Mouse (Mus musculus): ENCODE results near the gene Brd2. TPM values are rescaled to one million over a fixed set of nuclear protein-coding genes. Genes with fewer than 3 reads are reported as not detected.

Brd2 gene
- polyA plus RNA-seq (2012; rRNA removed), result 98.9 and 139 TPM in 2 replicates

DNA sequence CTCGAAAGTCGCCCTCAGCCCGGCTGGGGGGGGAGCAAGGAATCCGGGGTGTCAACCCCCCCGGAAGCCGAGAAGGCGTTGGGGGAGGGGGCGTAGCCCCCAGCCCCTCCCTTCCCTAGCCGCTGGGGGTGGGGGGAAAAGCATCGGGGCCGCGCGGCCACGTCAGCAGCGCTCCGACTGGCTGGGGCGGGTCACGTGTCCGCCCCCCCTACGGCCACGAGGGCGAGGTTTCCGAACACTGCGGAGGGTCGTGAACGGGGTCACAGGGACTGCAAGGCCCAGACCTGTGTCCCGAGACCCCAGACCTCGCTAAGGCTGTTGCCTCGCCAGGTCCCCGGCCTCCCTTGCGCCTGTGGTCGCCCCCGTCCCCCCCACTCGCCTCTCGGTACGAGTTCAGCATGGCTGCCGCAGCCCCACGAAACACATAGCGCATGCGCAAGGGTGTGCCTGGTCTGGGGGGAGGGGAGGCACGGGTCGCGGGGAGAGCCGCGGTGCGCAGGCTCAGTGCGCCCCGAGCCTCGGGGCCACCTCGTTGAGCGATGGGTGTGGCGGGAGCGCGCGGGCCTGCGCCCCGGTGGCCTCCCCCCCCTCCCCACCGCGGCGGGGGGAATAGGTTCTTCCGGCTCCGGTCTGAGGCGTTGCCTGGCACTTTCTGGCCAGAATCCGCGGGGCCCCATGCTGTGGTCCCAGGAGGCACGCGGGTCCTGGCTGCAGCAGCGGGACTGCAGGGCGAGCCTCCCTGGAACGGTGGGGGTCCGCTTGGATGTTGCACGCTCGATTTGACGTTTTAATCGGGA, at the start of gene Brd2:
Gene Brd2, minus strand, starts transcription at position 447 of the 797 bp plus-strand sequence.

DNA sequence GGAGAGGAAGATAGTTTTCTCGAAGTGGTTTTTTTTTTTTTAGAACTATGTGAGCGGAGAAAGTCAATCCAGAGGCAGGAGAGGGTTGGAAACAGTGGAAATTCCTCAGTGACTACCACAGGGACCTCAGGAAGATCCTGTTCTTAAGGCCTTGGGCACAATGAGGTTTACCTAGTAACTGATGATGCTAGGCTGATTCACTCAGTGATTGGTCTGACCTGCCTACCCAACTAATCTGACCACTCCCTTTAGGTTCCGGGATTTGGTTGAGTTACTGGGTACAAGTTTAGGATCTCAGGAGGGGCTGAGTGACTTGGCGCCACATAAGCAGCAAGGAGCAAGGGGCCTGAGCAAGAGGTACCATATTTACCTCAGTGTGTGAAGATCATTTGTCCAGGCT, 30.5 kb upstream of the Brd2 start, which contains the start of gene H2-DMb1:
Gene H2-DMb1, plus strand, starts transcription at position 150 of the 400 bp plus-strand sequence.

DNA sequence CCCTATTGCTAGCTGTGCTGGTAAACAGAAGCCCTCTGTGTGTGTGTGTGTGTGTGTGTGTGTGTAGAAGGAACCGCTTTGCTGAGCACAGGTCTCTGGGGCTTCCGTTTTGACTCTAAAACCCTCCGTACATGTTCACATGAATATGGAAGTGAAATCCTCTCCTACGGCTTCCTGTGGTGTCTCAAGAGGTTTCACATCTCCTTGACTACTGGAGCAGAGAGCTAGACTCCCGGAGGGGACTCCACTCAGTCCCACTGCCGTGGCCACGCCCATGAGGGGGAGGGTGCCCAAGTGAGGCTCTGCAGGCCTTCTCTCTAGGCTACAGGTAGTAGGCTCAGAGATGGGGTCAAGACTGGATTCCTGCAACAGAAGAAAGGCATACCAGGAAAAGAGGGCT, 20.6 kb upstream of the Brd2 start, which contains the start of gene H2-DMb2:
Gene H2-DMb2, plus strand, starts transcription at position 275 of the 400 bp plus-strand sequence.

DNA sequence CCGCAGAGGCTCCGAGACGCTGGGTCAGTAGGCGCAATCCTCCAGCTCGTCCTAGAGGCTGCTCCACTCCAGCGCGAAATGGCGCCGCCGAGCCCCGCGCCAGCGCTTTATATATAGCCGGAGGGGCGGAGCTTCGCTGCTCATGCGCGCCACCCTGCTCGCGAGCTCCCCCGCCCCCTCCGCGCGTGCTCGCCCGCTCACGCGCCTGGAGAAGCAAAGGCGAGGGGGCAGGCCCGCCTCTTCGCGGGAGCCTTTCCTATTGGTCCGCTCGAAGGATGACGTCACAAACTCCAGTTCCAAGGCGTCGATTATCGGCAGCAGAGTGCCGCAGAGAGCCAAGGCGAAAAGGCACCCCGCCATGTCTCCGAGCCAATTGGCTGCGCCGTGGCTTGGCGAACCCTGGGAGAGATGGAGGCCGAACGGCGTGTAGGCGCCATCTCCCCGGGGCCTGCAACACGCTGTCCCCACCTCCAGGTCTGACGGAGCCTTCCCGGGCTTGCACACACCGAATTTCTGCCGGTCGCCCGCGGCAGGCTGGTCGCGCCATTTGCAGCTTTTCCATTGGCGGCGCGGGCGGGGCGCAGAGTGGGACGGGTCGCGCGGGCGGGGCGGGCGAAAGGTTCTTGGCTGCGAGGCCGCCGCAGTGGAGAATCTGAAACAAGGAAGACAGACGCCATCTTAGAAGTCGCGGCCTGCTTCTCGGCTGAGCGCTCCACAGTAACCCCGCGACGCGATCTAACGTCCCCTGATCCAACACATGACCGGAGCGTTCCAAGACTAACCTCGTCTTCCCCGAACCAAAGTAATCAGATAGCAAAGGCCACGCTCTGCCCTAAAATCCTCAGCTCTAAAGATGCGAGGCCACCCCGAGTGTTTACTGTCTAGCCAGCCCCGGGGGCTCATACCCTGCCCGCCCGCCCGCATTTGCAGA, 2.9 kb downstream of the Brd2 start, which contains the start of gene H2-DMa:
Gene H2-DMa, plus strand, starts transcription at position 293 of the 931 bp plus-strand sequence.

DNA sequence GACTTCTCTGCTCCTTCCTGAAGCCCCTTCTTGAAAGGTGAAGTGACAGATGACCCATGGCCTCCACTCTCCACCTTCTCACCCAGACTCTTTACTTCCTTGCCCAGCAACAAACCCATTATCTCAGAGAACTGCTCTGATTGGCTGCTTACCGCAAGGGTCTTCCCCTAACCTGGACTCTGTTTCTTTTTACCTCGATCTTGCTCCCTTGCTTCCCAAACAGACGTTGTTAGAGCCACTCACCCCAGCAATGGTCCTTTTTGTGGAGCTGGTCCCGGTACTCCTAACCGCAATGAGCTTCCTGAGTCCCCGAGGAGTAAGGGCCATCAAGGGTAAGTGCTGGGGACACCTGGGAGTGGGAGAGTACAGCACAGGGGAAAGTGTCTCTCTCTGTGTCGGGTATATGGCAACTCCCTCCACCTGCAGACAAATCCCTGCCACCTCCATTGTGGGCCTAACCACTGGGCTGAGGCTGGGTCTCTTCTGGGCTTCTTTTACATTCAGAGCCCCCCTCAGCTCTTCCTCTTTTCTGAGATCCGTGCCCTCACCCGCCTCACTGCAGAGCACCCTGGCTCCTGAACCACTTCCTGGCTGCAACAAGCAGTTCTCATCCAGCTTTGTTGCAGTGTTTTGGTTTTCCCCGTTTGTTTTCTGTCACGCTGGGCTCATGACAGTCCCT, 30.1 kb downstream of the Brd2 start, which contains the start of gene H2-Oa:
Gene H2-Oa, plus strand, starts transcription at position 144 of the 679 bp plus-strand sequence.

Other genes starting within 250 kb of the Brd2 start
- not detected in 2 replicates for gene Gm7029, start 248.8 kb downstream of the Brd2 start, polyA plus RNA-seq (2012; rRNA removed)
- 12.1 and 15.3 TPM in 2 replicates for gene Kifc1, start 232.0 kb downstream of the Brd2 start, polyA plus RNA-seq (2012; rRNA removed)
- 0.43 TPM in 1 of 2 replicates, not detected in the other for gene Platr17, start 217.5 kb downstream of the Brd2 start, polyA plus RNA-seq (2012; rRNA removed)
- 53.9 and 59.5 TPM in 2 replicates for gene Daxx, start 213.2 kb downstream of the Brd2 start, polyA plus RNA-seq (2012; rRNA removed)
- 189 and 212 TPM in 2 replicates for gene Tapbp, start 206.7 kb downstream of the Brd2 start, polyA plus RNA-seq (2012; rRNA removed)
- 105 and 109 TPM in 2 replicates for gene Zbtb22, start 206.7 kb downstream of the Brd2 start, polyA plus RNA-seq (2012; rRNA removed)
- 212 and 227 TPM in 2 replicates for gene Rgl2, start 193.1 kb downstream of the Brd2 start, polyA plus RNA-seq (2012; rRNA removed)
- gene Pfdn6, start 182.3 kb downstream of the Brd2 start, polyA plus RNA-seq (2012; rRNA removed), result 18.3 and 18.5 TPM in 2 replicates
- 26.7 and 33.0 TPM in 2 replicates for gene Wdr46, start 182.0 kb downstream of the Brd2 start, polyA plus RNA-seq (2012; rRNA removed)
- 13.9 and 15.3 TPM in 2 replicates for gene B3galt4, start 171.1 kb downstream of the Brd2 start, polyA plus RNA-seq (2012; rRNA removed)
- 65.4 and 80.8 TPM in 2 replicates for gene Vps52, start 166.8 kb downstream of the Brd2 start, polyA plus RNA-seq (2012; rRNA removed)
- 733 and 1,224 TPM in 2 replicates for gene Rps18, start 166.6 kb downstream of the Brd2 start, polyA plus RNA-seq (2012; rRNA removed)
- gene H2-K1, start 122.3 kb downstream of the Brd2 start, polyA plus RNA-seq (2012; rRNA removed), result 968 and 1,399 TPM in 2 replicates
- gene Ring1, start 98.0 kb downstream of the Brd2 start, polyA plus RNA-seq (2012; rRNA removed), result 133 and 190 TPM in 2 replicates
- gene H2-Ke6, start 94.6 kb downstream of the Brd2 start, polyA plus RNA-seq (2012; rRNA removed), result 161 and 192 TPM in 2 replicates
- 301 and 303 TPM in 2 replicates for gene Slc39a7, start 91.0 kb downstream of the Brd2 start, polyA plus RNA-seq (2012; rRNA removed)
- gene Rxrb, start 90.8 kb downstream of the Brd2 start, polyA plus RNA-seq (2012; rRNA removed), result 85.3 and 124 TPM in 2 replicates
- gene Col11a2, start 83.2 kb downstream of the Brd2 start, polyA plus RNA-seq (2012; rRNA removed), result 1.5 and 2.2 TPM in 2 replicates
- gene H2-Oa, start 30.3 kb downstream of the Brd2 start, polyA plus RNA-seq (2012; rRNA removed), result 4.3 and 5.2 TPM in 2 replicates
- 27.4 and 34.5 TPM in 2 replicates for gene H2-DMa, start 3.1 kb downstream of the Brd2 start, polyA plus RNA-seq (2012; rRNA removed)
- gene H2-DMb2, start 20.7 kb upstream of the Brd2 start, polyA plus RNA-seq (2012; rRNA removed), result 4.9 and 5.2 TPM in 2 replicates
- 37.1 and 46.2 TPM in 2 replicates for gene H2-DMb1, start 30.4 kb upstream of the Brd2 start, polyA plus RNA-seq (2012; rRNA removed)
- gene Tap1, start 64.9 kb upstream of the Brd2 start, polyA plus RNA-seq (2012; rRNA removed), result 31.1 and 34.5 TPM in 2 replicates
- 33.5 and 45.8 TPM in 2 replicates for gene Psmb9, start 65.1 kb upstream of the Brd2 start, polyA plus RNA-seq (2012; rRNA removed)
- 53.0 and 66.5 TPM in 2 replicates for gene Psmb8, start 75.1 kb upstream of the Brd2 start, polyA plus RNA-seq (2012; rRNA removed)
- gene Tap2, start 80.9 kb upstream of the Brd2 start, polyA plus RNA-seq (2012; rRNA removed), result 45.6 and 51.9 TPM in 2 replicates
- gene H2-Ob, start 116.3 kb upstream of the Brd2 start, polyA plus RNA-seq (2012; rRNA removed), result 4.7 and 5.5 TPM in 2 replicates
- gene H2-Ab1, start 135.1 kb upstream of the Brd2 start, polyA plus RNA-seq (2012; rRNA removed), result 1,005 and 1,153 TPM in 2 replicates
- 215 and 235 TPM in 2 replicates for gene H2-Aa, start 165.2 kb upstream of the Brd2 start, polyA plus RNA-seq (2012; rRNA removed)
- gene H2-Eb1, start 183.2 kb upstream of the Brd2 start, polyA plus RNA-seq (2012; rRNA removed), result 122 and 123 TPM in 2 replicates
- 0.03 and 0.08 TPM in 2 replicates for gene H2-Eb2, start 203.0 kb upstream of the Brd2 start, polyA plus RNA-seq (2012; rRNA removed)
- gene Btnl2, start 232.2 kb upstream of the Brd2 start, polyA plus RNA-seq (2012; rRNA removed), result 0.79 and 1.3 TPM in 2 replicates

All from ovary, adult 2 months (tissue).